In genomic region chr10:37861001-37861400, GRCm38 (mm10) we compare ENCODE assay signal across 8 mouse cellular contexts.
A peak's percentile ranks its signal among the peaks of the same experiment; 100 is the strongest.
DNase-seq lines count a peak whose midpoint lies in the region; ATAC-seq lines count a peak whose summit lies in the region.

No protein-coding gene starts in this region.

- H3K4me1 ChIP-seq in heart, embryonic 15.5 days (replicated peaks), result no peaks in the 10 kb centered on the region
- peaks cover 5% of the 10 kb centered on the region for H3K4me1 ChIP-seq in limb, embryonic 10.5 days
- H3K4me1 ChIP-seq in hindbrain, embryonic 14.5 days (replicated peaks; ENCODE audit: control insufficient read depth, insufficient read depth, low read length), result no peaks in the 10 kb centered on the region

- peak; percentile 7 for DNase-seq in embryo, embryonic 10 days (ENCODE audit: low spot score)
- no peak for DNase-seq in embryo, embryonic 9.5 days (ENCODE audit: extremely low spot score)
- DNase-seq in embryo, embryonic 10.5 days (ENCODE audit: low spot score), result peak; percentile 17
- peak; percentile 40 for DNase-seq in limb, embryonic 10.5 days (ENCODE audit: low spot score)
- no peak for DNase-seq in urinary bladder, postnatal 4 days (ENCODE audit: low spot score in 2 of 2)
- no peak for DNase-seq in hindbrain, embryonic 14.5 days (ENCODE audit: low spot score)
- DNase-seq in yolk sac, embryonic 10.5 days (ENCODE audit: low spot score), result no peak

- no peaks in the 10 kb centered on the region for H3K27me3 ChIP-seq in heart, embryonic 15.5 days
- no peaks in the 10 kb centered on the region for H3K27me3 ChIP-seq in limb, embryonic 10.5 days (ENCODE audit: low read depth, poor library complexity, severe bottlenecking)
- H3K27me3 ChIP-seq in hindbrain, embryonic 14.5 days (ENCODE audit: control insufficient read depth, insufficient read depth, low read length), result no peaks in the 10 kb centered on the region

- no peak overlapping the region for H3K9ac ChIP-seq in heart, embryonic 15.5 days
- H3K9ac ChIP-seq in hindbrain, embryonic 14.5 days, result no peak overlapping the region

- WGBS in heart, embryonic 15.5 days, result 51% methylated on average over 4 of the region's 4 CpGs
- 57% methylated on average over 4 of the region's 4 CpGs for WGBS in limb, embryonic 10.5 days
- 65% methylated on average over 4 of the region's 4 CpGs for WGBS in hindbrain, embryonic 14.5 days

- peak; percentile 73 for ATAC-seq in heart, embryonic 15.5 days (replicated peaks; ENCODE audit: insufficient number of reproducible peaks, insufficient read depth, low FRiP score, low read depth)
- no peak for ATAC-seq in hindbrain, embryonic 14.5 days (ENCODE audit: low FRiP score)

- H3K9me3 ChIP-seq in heart, embryonic 15.5 days (replicated peaks), result no peaks in the 10 kb centered on the region
- H3K9me3 ChIP-seq in limb, embryonic 10.5 days (replicated peaks), result no peaks in the 10 kb centered on the region
- H3K9me3 ChIP-seq in hindbrain, embryonic 14.5 days (ENCODE audit: control insufficient read depth, low read length), result no peaks in the 10 kb centered on the region

- H3K36me3 ChIP-seq in heart, embryonic 15.5 days, result no peaks in the 10 kb centered on the region
- H3K36me3 ChIP-seq in limb, embryonic 10.5 days, result no peaks in the 10 kb centered on the region
- H3K36me3 ChIP-seq in hindbrain, embryonic 14.5 days (replicated peaks; ENCODE audit: control insufficient read depth, insufficient read depth), result no peaks in the 10 kb centered on the region

- H3K27ac ChIP-seq in heart, embryonic 15.5 days, result peak overlapping the region; percentile 32
- H3K27ac ChIP-seq in limb, embryonic 10.5 days, result no peak overlapping the region
- H3K27ac ChIP-seq in hindbrain, embryonic 14.5 days, result no peak overlapping the region

- no peak overlapping the region for H3K4me2 ChIP-seq in heart, embryonic 15.5 days
- H3K4me2 ChIP-seq in hindbrain, embryonic 14.5 days (replicated peaks), result no peak overlapping the region

- H3K4me3 ChIP-seq in heart, embryonic 15.5 days, result no peak overlapping the region
- no peak overlapping the region for H3K4me3 ChIP-seq in limb, embryonic 10.5 days
- no peak overlapping the region for H3K4me3 ChIP-seq in hindbrain, embryonic 14.5 days (replicated peaks; ENCODE audit: low read length)

Comparison
In these comparisons a context has a peak if more than half of its experiments do, and no peak if none do; other contexts are left out.
1. DNase-seq: peak in embryo, embryonic 10 days (single experiment), embryo, embryonic 10.5 days (single experiment) and limb, embryonic 10.5 days (single experiment); none in embryo, embryonic 9.5 days (single experiment), urinary bladder, postnatal 4 days (0 of 2), hindbrain, embryonic 14.5 days (single experiment) and yolk sac, embryonic 10.5 days (single experiment).